Comparison of ENCODE assay signal across 8 mouse cellular contexts in genomic region chr2:133552031-133552841, GRCm38 (mm10). TPM values are rescaled to one million over a fixed set of nuclear protein-coding genes. Genes with fewer than 3 reads are reported as not detected.
A peak's percentile ranks its signal among the peaks of the same experiment; 100 is the strongest.
DNase-seq lines count a peak whose midpoint lies in the region; ATAC-seq lines count a peak whose summit lies in the region.

Bmp2 (plus strand) TSS chr2:133552159.

- DNase-seq in adrenal gland, adult (ENCODE audit: inconsistent age in 2 of 2, low spot score in 1 of 2), result peak; percentile 84 to 94
- peak; percentile 59 for DNase-seq in embryo, embryonic 10 days (ENCODE audit: low spot score)
- DNase-seq in gastrocnemius, postnatal 36 days, result peak; percentile 60
- DNase-seq in induced T-regulatory cell, adult 2 months (ENCODE audit: low read depth), result peak; percentile 2
- DNase-seq in left cerebral cortex, postnatal 36 days (ENCODE audit: low spot score in 2 of 2), result peak; percentile 55 to 64
- peak; percentile 73 for DNase-seq in right cerebral cortex, postnatal 25 days
- DNase-seq in cerebellum, adult 18-20 months, result no peak

- ATAC-seq in megakaryocyte, adult 5-6 weeks (ENCODE audit: poor library complexity, severe bottlenecking), result peak; percentile 15; the same call in 1 of the 2 replicates

- intact Hi-C loops in gastrocnemius, postnatal 36 days (cut with DNase I), result loop anchor here (5.0 to 10.0 kb wide), 2 partner anchors 115 to 473 kb away; no protein-coding TSS in a partner anchor
- intact Hi-C loops in left cerebral cortex, postnatal 36 days (cut with DNase I), result loop anchor here (5.0 kb wide), 1 partner anchor 440 kb away; no protein-coding TSS in a partner anchor

RNA-seq across cellular contexts. Expression of gene Bmp2, which starts in this region (rescaled TPM):
- 1 to 10 TPM; 1.4 to 1.5 TPM for total RNA-seq in gastrocnemius, postnatal 36 days (2021)
- 1 to 10 TPM; 3.6 TPM for total RNA-seq in left cerebral cortex, postnatal 36 days (2021)
- not detected in 2 replicates for total RNA-seq in megakaryocyte, adult 5-6 weeks (2015)
- 0.07 TPM in 1 of 2 replicates, not detected in the other for total RNA-seq in megakaryocyte, adult 5-6 weeks (2017)

Comparison
In these comparisons a context has a peak if more than half of its experiments do, and no peak if none do; other contexts are left out.
1. Peak in ATAC-seq in megakaryocyte, adult 5-6 weeks; RNA of the gene not detected or under 1 TPM.
2. DNase-seq: peak in adrenal gland, adult (2 of 2), embryo, embryonic 10 days (single experiment), gastrocnemius, postnatal 36 days (2 of 2), induced T-regulatory cell, adult 2 months (single experiment), left cerebral cortex, postnatal 36 days (2 of 2) and right cerebral cortex, postnatal 25 days (single experiment); none in cerebellum, adult 18-20 months (0 of 2).